Mouse (Mus musculus) sigmoid colon, adult 10 weeks (tissue): Measurements from ENCODE around the gene Slc25a44. TPM values are rescaled to one million over a fixed set of nuclear protein-coding genes. Genes with fewer than 3 reads are reported as not detected.

Experiments
- polyA plus RNA-seq: library from polyadenylated mRNA; stranded (reverse); fragments of 350-450 nt; fragmentation: Illumina TruSeq; extraction: RNeasy Lipid Tissue Mini Kit (QIAGEN cat#74804); gene quantifications from one replicate; pipeline ENCODE4 v1.2.3, GENCODE M21; 2014; ENCODE audit warnings: low read depth, low replicate concordance

The Slc25a44 gene
- 9.8 TPM for polyA plus RNA-seq

GRCm38 (mm10) chr3:88424605-88425329 is at the start of gene Slc25a44:
Gene Slc25a44, minus strand, starts transcription at chr3:88425139.

GRCm38 (mm10) chr3:88460983-88461696 is 36.2 kb upstream of the Slc25a44 start, which contains the start of gene Sema4a:
Gene Sema4a, minus strand, starts transcription at chr3:88461182.

GRCm38 (mm10) chr3:88409741-88410644 is 14.9 kb downstream of the Slc25a44 start, which contains the start of gene Pmf1:
Gene Pmf1, minus strand, starts transcription at chr3:88410331.

GRCm38 (mm10) chr3:88384364-88384763 is 40.6 kb downstream of the Slc25a44 start, which contains the start of gene Bglap:
Gene Bglap, minus strand, starts transcription at chr3:88384464.

GRCm38 (mm10) chr3:88378599-88378998 is 46.3 kb downstream of the Slc25a44 start, which contains the start of gene Bglap2:
Gene Bglap2, minus strand, starts transcription at chr3:88378699.

GRCm38 (mm10) chr3:88372643-88373042 is 52.3 kb downstream of the Slc25a44 start, which contains the start of gene Bglap3:
Gene Bglap3, minus strand, starts transcription at chr3:88372743.

GRCm38 (mm10) chr3:88364337-88364736 is 60.6 kb downstream of the Slc25a44 start, which contains the start of gene Paqr6:
Gene Paqr6, plus strand, starts transcription at chr3:88364584.

Other genes with a start within 250 kb of the Slc25a44 start
- gene Rhbg, start 170.4 kb downstream of the Slc25a44 start, polyA plus RNA-seq, result not detected
- not detected for gene Gm38392, start 137.9 kb downstream of the Slc25a44 start, polyA plus RNA-seq
- 3.9 TPM for gene Tsacc, start 128.1 kb downstream of the Slc25a44 start, polyA plus RNA-seq
- gene Cct3, start 128.0 kb downstream of the Slc25a44 start, polyA plus RNA-seq, result 72.4 TPM
- 3.2 TPM for gene Glmp, start 100.1 kb downstream of the Slc25a44 start, polyA plus RNA-seq
- 2.1 TPM for gene Tmem79, start 89.0 kb downstream of the Slc25a44 start, polyA plus RNA-seq
- gene Smg5, start 88.9 kb downstream of the Slc25a44 start, polyA plus RNA-seq, result 28.6 TPM
- 0.85 TPM for gene Paqr6, start 60.6 kb downstream of the Slc25a44 start, polyA plus RNA-seq
- 4.0 TPM for gene Bglap3, start 52.4 kb downstream of the Slc25a44 start, polyA plus RNA-seq
- not detected for gene Bglap2, start 46.4 kb downstream of the Slc25a44 start, polyA plus RNA-seq
- not detected for gene Bglap, start 40.7 kb downstream of the Slc25a44 start, polyA plus RNA-seq
- 3.8 TPM for gene Pmf1, start 14.8 kb downstream of the Slc25a44 start, polyA plus RNA-seq
- 128 TPM for gene Sema4a, start 36.0 kb upstream of the Slc25a44 start, polyA plus RNA-seq
- 24.9 TPM for gene Lmna, start 84.8 kb upstream of the Slc25a44 start, polyA plus RNA-seq
- 1.3 TPM for gene Mex3a, start 107.3 kb upstream of the Slc25a44 start, polyA plus RNA-seq
- 16.6 TPM for gene Rab25, start 123.2 kb upstream of the Slc25a44 start, polyA plus RNA-seq
- gene Lamtor2, start 127.9 kb upstream of the Slc25a44 start, polyA plus RNA-seq, result 6.8 TPM
- gene Ubqln4, start 128.6 kb upstream of the Slc25a44 start, polyA plus RNA-seq, result 18.9 TPM
- gene Ssr2, start 150.7 kb upstream of the Slc25a44 start, polyA plus RNA-seq, result 23.4 TPM
- gene Arhgef2, start 180.8 kb upstream of the Slc25a44 start, polyA plus RNA-seq, result 22.3 TPM
- not detected for gene Rxfp4, start 228.0 kb upstream of the Slc25a44 start, polyA plus RNA-seq